Mouse (Mus musculus) liver, embryonic 14.5 days (tissue): ENCODE data around the gene March8. TPM values are rescaled to one million over a fixed set of nuclear protein-coding genes. Genes with fewer than 3 reads are reported as not detected.
A peak's percentile ranks its signal among the peaks of the same experiment; 100 is the strongest.

Experiments used
- ATAC-seq: fragments of 200-750 bp; cut with Nextera tagmentation; 2 replicates; pipeline ENCODE4 v1.8.0; 2017; ENCODE audit warnings: moderate number of reproducible peaks, mild to moderate bottlenecking, moderate library complexity; ENCODE audit not compliant: insufficient read depth
- DNase-seq, 3 experiments: peaks; one replicate each; pipeline ENCODE4 v3.0.0-alpha.2; 2012 to 2013; ENCODE audit warnings: low read depth in 3 of 3, low spot score in 3 of 3
- H3K27ac ChIP-seq: fragments of 300-500 bp; sonication (generic); 2 replicates; pipeline ENCODE4 v1.5.1; 2014; ENCODE audit warnings: moderate library complexity, mild to moderate bottlenecking, control low read depth, inconsistent platforms
- H3K27me3 ChIP-seq: fragments of 300-500 bp; sonication (generic); 2 replicates; pipeline ENCODE4 v1.6.1; 2014; ENCODE audit warnings: mild to moderate bottlenecking, low read length, moderate library complexity; ENCODE audit not compliant: control insufficient read depth, insufficient read depth
- H3K36me3 ChIP-seq: fragments of 300-500 bp; sonication (generic); replicated peaks from 2 replicates; pipeline ENCODE4 v1.6.1; 2014; ENCODE audit warnings: low read depth; ENCODE audit not compliant: control insufficient read depth, insufficient read depth
- H3K4me1 ChIP-seq, 2 experiments: fragments of 200-500 bp in 1 of 2; fragments of 300-500 bp in 1 of 2; sonication (generic) in 1 of 2; replicated peaks; 2 replicates each; pipeline ENCODE4 v1.6.1; 2012 to 2014; ENCODE audit warnings: antibody characterized with exemption in 1 of 2, inconsistent platforms in 1 of 2, low read length in 1 of 2; ENCODE audit not compliant: control insufficient read depth in 2 of 2, insufficient read depth in 2 of 2
- H3K4me2 ChIP-seq: fragments of 300-500 bp; sonication (generic); 2 replicates; pipeline ENCODE4 v1.6.1; 2014; ENCODE audit warnings: low read depth, mild to moderate bottlenecking, control low read depth, moderate library complexity
- H3K4me3 ChIP-seq, 2 experiments: fragments of 200-500 bp in 1 of 2; fragments of 300-500 bp in 1 of 2; sonication (generic) in 1 of 2; 2 replicates each; pipeline ENCODE4 v1.5.1; 2012 to 2014; ENCODE audit warnings: low read depth in 2 of 2, low read length in 2 of 2, mild to moderate bottlenecking in 2 of 2, control low read depth in 1 of 2, inconsistent platforms in 1 of 2, moderate library complexity in 1 of 2; ENCODE audit not compliant: insufficient read depth in 1 of 2
- H3K9ac ChIP-seq: fragments of 300-500 bp; sonication (generic); replicated peaks from 2 replicates; pipeline ENCODE4 v1.6.1; 2014; ENCODE audit warnings: mild to moderate bottlenecking, control low read depth, moderate library complexity
- H3K9me3 ChIP-seq: fragments of 300-500 bp; sonication (generic); 2 replicates; pipeline ENCODE4 v1.6.1; 2016; ENCODE audit warnings: low read length, mixed read lengths; ENCODE audit not compliant: control insufficient read depth
- CTCF ChIP-seq: IDR thresholded peaks from 2 replicates; pipeline ENCODE4 v1.5.1; 2016; ENCODE audit warnings: antibody characterized with exemption, low read depth, control low read depth
- EP300 ChIP-seq: IDR thresholded peaks from 2 replicates; pipeline ENCODE4 v1.6.1; 2016; ENCODE audit warnings: antibody characterized with exemption, low read depth
- WGBS: fragments of 180-500 bp; shearing (Covaris S2); extraction: QIAGEN DNeasy Blood & Tissue Kit; methylation state at CpG from one replicate; pipeline ENCODE4 v1.1.7; 2014; ENCODE audit not compliant: insufficient replicate concordance; 5-methylcytosine and 5-hydroxymethylcytosine counted together
- polyA plus RNA-seq, 2 experiments: library from polyadenylated mRNA; depleted of rRNA in 1 of 2; stranded (reverse) in 1 of 2; unstranded in 1 of 2; fragments of >200 nt; fragmentation: Nextera tagmentation in 1 of 2; extraction: Ambion mirVana in 1 of 2; gene quantifications; 2 replicates each; pipeline versions ENCODE4 v1.2.1 to v1.2.3; 2012 to 2014

Gene March8
- polyA plus RNA-seq, 2 experiments, result 80.1 to 82.4 TPM

GRCm38 (mm10) chr6:116416000-116416552 is 78.3 kb downstream of the March8 start:
- 53% methylated on average over 6 of the region's 6 CpGs for WGBS
- ATAC-seq (no peak), DNase-seq (no peak)
- Histone ChIP-seq H3K27ac (no peak overlapping the region), H3K4me2 (no peak overlapping the region), H3K4me1 (no peaks in the 10 kb centered on the region), H3K4me3 (no peak overlapping the region), H3K9ac (no peak overlapping the region), H3K9me3 (no peaks in the 10 kb centered on the region), H3K36me3 (no peaks in the 10 kb centered on the region), H3K27me3 (no peaks in the 10 kb centered on the region)
- TF ChIP-seq CTCF (no peak), EP300 (no peak)

- no peaks in the 10 kb centered on the region for H3K4me1 ChIP-seq
- H3K4me2 ChIP-seq, result no peak overlapping the region
- no peak; the same call in 1 of the 2 replicates for ATAC-seq
- H3K4me3 ChIP-seq, result no peak overlapping the region
- no peaks in the 10 kb centered on the region for H3K27me3 ChIP-seq
- WGBS, result 24% methylated on average over 6 of the region's 6 CpGs
- no peak overlapping the region for H3K27ac ChIP-seq
- DNase-seq, result peak; percentile 12 to 26 (median 14)
- no peaks in the 10 kb centered on the region for H3K36me3 ChIP-seq
- H3K9me3 ChIP-seq, result no peaks in the 10 kb centered on the region
- TF ChIP-seq EP300, result no peak
- peak; percentile 63 for TF ChIP-seq CTCF
- H3K9ac ChIP-seq, result no peak overlapping the region
Measured at GRCm38 (mm10) chr6:116417518-116418315, 79.9 kb downstream of the March8 start.

GRCm38 (mm10) chr6:116418487-116418886 is 80.7 kb downstream of the March8 start:
- no peaks in the 10 kb centered on the region for H3K27me3 ChIP-seq
- H3K9me3 ChIP-seq, result no peaks in the 10 kb centered on the region
- TF ChIP-seq EP300 (no peak), CTCF (no peak)
- no peaks in the 10 kb centered on the region for H3K36me3 ChIP-seq
- H3K9ac ChIP-seq, result no peak overlapping the region
- H3K4me2 ChIP-seq, result no peak overlapping the region
- 95% methylated on average over 1 of the region's 1 CpGs for WGBS
- ATAC-seq (no peak), DNase-seq (no peak)
- H3K4me1 ChIP-seq, result no peaks in the 10 kb centered on the region
- H3K4me3 ChIP-seq, result no peak overlapping the region
- H3K27ac ChIP-seq, result no peak overlapping the region

- no peak overlapping the region for H3K9ac ChIP-seq
- H3K27me3 ChIP-seq, result no peaks in the 10 kb centered on the region
- ATAC-seq (no peak), DNase-seq (no peak)
- H3K36me3 ChIP-seq, result no peaks in the 10 kb centered on the region
- H3K4me3 ChIP-seq, result no peak overlapping the region
- 64% methylated on average over 6 of the region's 6 CpGs for WGBS
- TF ChIP-seq CTCF (no peak), EP300 (no peak)
- no peak overlapping the region for H3K4me2 ChIP-seq
- no peak overlapping the region for H3K27ac ChIP-seq
- no peaks in the 10 kb centered on the region for H3K9me3 ChIP-seq
- H3K4me1 ChIP-seq, result no peaks in the 10 kb centered on the region
Measured at GRCm38 (mm10) chr6:116419699-116420098, 81.9 kb downstream of the March8 start.

- DNase-seq (no peak), ATAC-seq (no peak)
- TF ChIP-seq EP300, result no peak
- no peak for TF ChIP-seq CTCF
- Histone ChIP-seq H3K36me3 (no peaks in the 10 kb centered on the region), H3K4me3 (no peak overlapping the region), H3K9ac (no peak overlapping the region), H3K9me3 (no peaks in the 10 kb centered on the region), H3K27me3 (no peaks in the 10 kb centered on the region), H3K4me1 (no peaks in the 10 kb centered on the region), H3K27ac (no peak overlapping the region), H3K4me2 (no peak overlapping the region)
- 67% methylated on average over 10 of the region's 10 CpGs for WGBS
Measured at GRCm38 (mm10) chr6:116420271-116420670, 82.4 kb downstream of the March8 start.
